ENCODE assay signal across 18 mouse cellular contexts in genomic region chr11:103338119-103338518, GRCm38 (mm10).
"Had no signal": no experiment of that assay in that cellular context is flagged by ENCODE, and none has a peak within 500 bp of the region (broad histone marks: within the 10 kb centered on the region; RNA-seq: fewer than 3 reads in every experiment).

No protein-coding gene starts in this region.

- DNase-seq: gastrocnemius, postnatal 14 days; gastrocnemius, postnatal 36 days; heart, adult 18-20 months; heart, postnatal 14 days; heart, postnatal 36 days; layer of hippocampus, adult 9-11 months; layer of hippocampus, postnatal 36 days; left cerebral cortex, postnatal 4 days had no signal

- H3K9ac ChIP-seq: heart, embryonic 13.5 days; heart, embryonic 15.5 days; hindbrain, embryonic 13.5 days; hindbrain, embryonic 15.5 days; kidney, embryonic 15.5 days; limb, embryonic 13.5 days; limb, embryonic 15.5 days; liver, embryonic 12.5 days had no signal

- H3K9me3 ChIP-seq: heart, embryonic 10.5 days; heart, embryonic 13.5 days; heart, embryonic 15.5 days; hindbrain, embryonic 13.5 days; hindbrain, embryonic 15.5 days; kidney, embryonic 15.5 days; limb, embryonic 13.5 days; limb, embryonic 15.5 days; liver, embryonic 12.5 days had no signal

- H3K36me3 ChIP-seq: heart, embryonic 10.5 days; heart, embryonic 13.5 days; heart, embryonic 15.5 days; hindbrain, embryonic 13.5 days; hindbrain, embryonic 15.5 days; kidney, embryonic 15.5 days; limb, embryonic 13.5 days; limb, embryonic 15.5 days; liver, embryonic 12.5 days had no signal

- H3K27ac ChIP-seq: heart, embryonic 10.5 days; heart, embryonic 13.5 days; heart, embryonic 15.5 days; hindbrain, embryonic 13.5 days; hindbrain, embryonic 15.5 days; hindbrain, postnatal 0 days; limb, embryonic 13.5 days; liver, embryonic 12.5 days had no signal

- H3K4me2 ChIP-seq: heart, embryonic 13.5 days; heart, embryonic 15.5 days; hindbrain, embryonic 13.5 days; hindbrain, embryonic 15.5 days; kidney, embryonic 15.5 days; limb, embryonic 13.5 days; limb, embryonic 15.5 days; liver, embryonic 12.5 days had no signal

- ATAC-seq: hindbrain, postnatal 0 days; liver, embryonic 12.5 days had no signal

- H3K4me3 ChIP-seq: heart, embryonic 10.5 days; heart, embryonic 13.5 days; heart, embryonic 15.5 days; hindbrain, embryonic 13.5 days; hindbrain, embryonic 15.5 days; kidney, embryonic 15.5 days; limb, embryonic 13.5 days; limb, embryonic 15.5 days; liver, embryonic 12.5 days had no signal
